ENCODE assay signal across 8 mouse cellular contexts in the genomic region with DNA sequence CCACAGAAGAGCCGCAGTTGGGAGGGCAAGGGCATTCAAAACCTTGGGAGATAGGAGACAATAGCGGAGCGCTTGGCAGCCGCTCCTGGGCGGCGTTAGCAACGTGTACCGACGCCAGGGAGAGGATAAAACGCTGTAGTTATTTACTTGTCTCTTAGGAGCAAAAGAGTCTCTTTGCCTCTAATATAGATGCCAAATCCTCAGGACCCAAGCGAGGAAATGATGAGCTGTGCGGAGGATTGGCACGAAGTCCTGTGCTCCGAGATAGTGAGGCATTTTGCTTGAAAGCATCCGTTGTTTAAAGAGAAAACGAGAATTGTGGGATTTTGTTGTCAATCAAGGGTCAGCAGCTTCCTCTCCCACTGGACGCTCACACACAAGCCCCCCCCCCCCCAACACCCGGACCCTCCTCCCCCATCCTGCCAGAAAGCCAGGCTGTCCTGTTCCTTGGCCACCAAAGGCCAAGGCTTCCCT.
DNase-seq lines count a peak whose midpoint lies in the region; ATAC-seq and TF ChIP-seq lines count a peak whose summit lies in the region.

No protein-coding gene starts in this region.

- H3K9ac ChIP-seq in intestine, embryonic 14.5 days (ENCODE audit: low read length), result no peak overlapping the region
- no peak overlapping the region for H3K9ac ChIP-seq in intestine, postnatal 0 days (ENCODE audit: low read depth, low read length)
- H3K9ac ChIP-seq in forebrain, embryonic 13.5 days, result peak overlapping the region; percentile 50
- H3K9ac ChIP-seq in neural tube, embryonic 15.5 days (replicated peaks), result 0 out of 2 replicates have a peak overlapping the region, but pooled peaks have one; percentile 4

- no peak overlapping the region for H3K4me3 ChIP-seq in intestine, embryonic 14.5 days (ENCODE audit: low read depth, low read length)
- no peak overlapping the region for H3K4me3 ChIP-seq in intestine, postnatal 0 days (ENCODE audit: low read depth, low read length)
- H3K4me3 ChIP-seq in forebrain, embryonic 13.5 days, result peak overlapping the region; percentile 32
- H3K4me3 ChIP-seq in neural tube, embryonic 15.5 days (replicated peaks), result peak overlapping the region; percentile 27

- H3K27me3 ChIP-seq in intestine, embryonic 14.5 days (replicated peaks; ENCODE audit: control insufficient read depth, insufficient read depth, low read length), result no peaks in the 10 kb centered on the region
- no peaks in the 10 kb centered on the region for H3K27me3 ChIP-seq in intestine, postnatal 0 days (replicated peaks; ENCODE audit: control insufficient read depth, insufficient read depth, low read length)
- no peaks in the 10 kb centered on the region for H3K27me3 ChIP-seq in forebrain, embryonic 13.5 days
- H3K27me3 ChIP-seq in neural tube, embryonic 15.5 days (replicated peaks), result 0 out of 2 replicates have a peak, but pooled peaks cover 3% of the 10 kb centered on the region

- ATAC-seq in intestine, embryonic 14.5 days (replicated peaks; ENCODE audit: low FRiP score, low TSS enrichment, low read depth), result no peak
- ATAC-seq in intestine, postnatal 0 days, result no peak
- peak; percentile 31 for ATAC-seq in forebrain, embryonic 13.5 days
- peak; percentile 48 for ATAC-seq in neural tube, embryonic 15.5 days (ENCODE audit: low FRiP score)

- H3K4me2 ChIP-seq in intestine, embryonic 14.5 days (ENCODE audit: low read length), result peak overlapping the region; percentile 11; the same call in 1 of the 2 replicates
- no peak overlapping the region for H3K4me2 ChIP-seq in intestine, postnatal 0 days (replicated peaks; ENCODE audit: low read depth)
- H3K4me2 ChIP-seq in forebrain, embryonic 13.5 days, result peak overlapping the region; percentile 64
- H3K4me2 ChIP-seq in neural tube, embryonic 15.5 days, result peak overlapping the region; percentile 49

- TF ChIP-seq CTCF in intestine, postnatal 0 days (IDR thresholded peaks at IDR 0.05; ENCODE audit: low read depth), result no peak

- no peaks in the 10 kb centered on the region for H3K4me1 ChIP-seq in intestine, embryonic 14.5 days (replicated peaks; ENCODE audit: control insufficient read depth, insufficient read depth, low read length)
- no peaks in the 10 kb centered on the region for H3K4me1 ChIP-seq in intestine, postnatal 0 days (replicated peaks; ENCODE audit: control insufficient read depth, insufficient read depth, low read length)
- peaks cover 54% of the 10 kb centered on the region for H3K4me1 ChIP-seq in forebrain, embryonic 13.5 days
- H3K4me1 ChIP-seq in neural tube, embryonic 15.5 days, result peaks cover 38% of the 10 kb centered on the region

- no peaks in the 10 kb centered on the region for H3K36me3 ChIP-seq in intestine, embryonic 14.5 days (ENCODE audit: control insufficient read depth, insufficient read depth, low read length)
- no peaks in the 10 kb centered on the region for H3K36me3 ChIP-seq in intestine, postnatal 0 days (ENCODE audit: control insufficient read depth, insufficient read depth)
- H3K36me3 ChIP-seq in forebrain, embryonic 13.5 days (ENCODE audit: poor library complexity, severe bottlenecking), result no peaks in the 10 kb centered on the region
- no peaks in the 10 kb centered on the region for H3K36me3 ChIP-seq in neural tube, embryonic 15.5 days

- H3K27ac ChIP-seq in intestine, embryonic 14.5 days (ENCODE audit: low read depth), result no peak overlapping the region
- H3K27ac ChIP-seq in intestine, postnatal 0 days (ENCODE audit: low read depth, low read length), result no peak overlapping the region
- peak overlapping the region; percentile 88 for H3K27ac ChIP-seq in forebrain, embryonic 13.5 days
- peak overlapping the region; percentile 78 for H3K27ac ChIP-seq in neural tube, embryonic 15.5 days (replicated peaks)

- H3K9me3 ChIP-seq in intestine, embryonic 14.5 days (ENCODE audit: control insufficient read depth, low read length), result no peaks in the 10 kb centered on the region
- no peaks in the 10 kb centered on the region for H3K9me3 ChIP-seq in intestine, postnatal 0 days (ENCODE audit: control insufficient read depth)
- no peaks in the 10 kb centered on the region for H3K9me3 ChIP-seq in forebrain, embryonic 13.5 days (replicated peaks)
- H3K9me3 ChIP-seq in neural tube, embryonic 15.5 days (replicated peaks), result no peaks in the 10 kb centered on the region

- 62% methylated on average over 18 of the region's 18 CpGs for WGBS in intestine, embryonic 14.5 days
- 61% methylated on average over 17 of the region's 18 CpGs for WGBS in intestine, postnatal 0 days
- WGBS in forebrain, embryonic 13.5 days, result 3% methylated on average over 18 of the region's 18 CpGs
- WGBS in neural tube, embryonic 15.5 days, result 12% methylated on average over 18 of the region's 18 CpGs

- DNase-seq in intestine, embryonic 14.5 days (ENCODE audit: low spot score), result no peak
- peak; percentile 17 to 21 for DNase-seq in layer of hippocampus, postnatal 25 days (ENCODE audit: extremely low spot score in 1 of 2, low spot score in 1 of 2)
- no peak for DNase-seq in yolk sac, embryonic 10.5 days (ENCODE audit: low spot score)
- DNase-seq in spleen, postnatal 14 days (ENCODE audit: low spot score in 2 of 2), result no peak
- no peak for DNase-seq in kidney, adult 8-10 months

Comparison
In these comparisons a context has a peak if more than half of its experiments do, and no peak if none do; other contexts are left out.
1. ATAC-seq: peak in forebrain, embryonic 13.5 days (single experiment) and neural tube, embryonic 15.5 days (single experiment); none in intestine, embryonic 14.5 days (single experiment) and intestine, postnatal 0 days (single experiment).
2. DNase-seq: peak in layer of hippocampus, postnatal 25 days (2 of 2); none in intestine, embryonic 14.5 days (single experiment), yolk sac, embryonic 10.5 days (single experiment), spleen, postnatal 14 days (0 of 2) and kidney, adult 8-10 months (0 of 2).
3. H3K27ac ChIP-seq: peak in forebrain, embryonic 13.5 days (single experiment) and neural tube, embryonic 15.5 days (single experiment); none in intestine, embryonic 14.5 days (single experiment) and intestine, postnatal 0 days (single experiment).
4. H3K4me3 ChIP-seq: peak in forebrain, embryonic 13.5 days (single experiment) and neural tube, embryonic 15.5 days (single experiment); none in intestine, embryonic 14.5 days (single experiment) and intestine, postnatal 0 days (single experiment).
5. H3K9ac ChIP-seq: peak in forebrain, embryonic 13.5 days (single experiment) and neural tube, embryonic 15.5 days (single experiment); none in intestine, embryonic 14.5 days (single experiment) and intestine, postnatal 0 days (single experiment).